Mouse (Mus musculus) intestine, embryonic 16.5 days (tissue): Measurements from ENCODE around the gene Prkca. TPM values are rescaled to one million over a fixed set of nuclear protein-coding genes. Genes with fewer than 3 reads are reported as not detected.

Source experiments
- ATAC-seq: fragments of 200-750 bp; cut with Nextera tagmentation; 2 replicates; pipeline ENCODE4 v1.8.0; 2017; ENCODE audit warnings: moderate TSS enrichment, moderate library complexity
- H3K27ac ChIP-seq: fragments of 300-500 bp; sonication (generic); 2 replicates; pipeline ENCODE4 v1.5.1; 2014; ENCODE audit warnings: mild to moderate bottlenecking, low read length
- H3K27me3 ChIP-seq: fragments of 300-500 bp; sonication (generic); replicated peaks from 2 replicates; pipeline ENCODE4 v1.6.1; 2014; ENCODE audit warnings: low read length, control low read depth, mixed read lengths; ENCODE audit not compliant: control insufficient read depth, insufficient read depth
- H3K36me3 ChIP-seq: fragments of 300-500 bp; sonication (generic); 2 replicates; pipeline ENCODE4 v1.6.1; 2014; ENCODE audit warnings: low read length, control low read depth; ENCODE audit not compliant: control insufficient read depth, insufficient read depth
- H3K4me1 ChIP-seq: fragments of 300-500 bp; sonication (generic); 2 replicates; pipeline ENCODE4 v1.6.1; 2014; ENCODE audit warnings: low read length, control low read depth, mixed read lengths; ENCODE audit not compliant: control insufficient read depth, insufficient read depth
- H3K4me2 ChIP-seq: fragments of 300-500 bp; sonication (generic); 2 replicates; pipeline ENCODE4 v1.6.1; 2014; ENCODE audit warnings: low read depth, low read length, control low read depth
- H3K4me3 ChIP-seq: fragments of 300-500 bp; sonication (generic); 2 replicates; pipeline ENCODE4 v1.5.1; 2014; ENCODE audit warnings: mild to moderate bottlenecking, low read length
- H3K9ac ChIP-seq: fragments of 300-500 bp; sonication (generic); 2 replicates; pipeline ENCODE4 v1.6.1; 2014; ENCODE audit warnings: low read depth, low read length
- H3K9me3 ChIP-seq: fragments of 300-500 bp; sonication (generic); 2 replicates; pipeline ENCODE4 v1.6.1; 2016; ENCODE audit warnings: low read length, control low read depth; ENCODE audit not compliant: control insufficient read depth
- whole genome bisulfite sequencing: fragments of 180-500 bp; shearing (Covaris S2); extraction: QIAGEN DNeasy Blood & Tissue Kit; methylation state at CpG from one replicate; pipeline ENCODE4 v1.1.7; 2014; 5-methylcytosine and 5-hydroxymethylcytosine counted together
- polyA plus RNA-seq: library from polyadenylated mRNA; unstranded; fragments of >200 nt; fragmentation: Nextera tagmentation; extraction: Ambion mirVana; gene quantifications from 2 replicates; pipeline ENCODE4 v1.2.1, GENCODE M21; 2015

Prkca gene
- polyA plus RNA-seq, 1 experiment from 2014 or later: 20.3 TPM

- Histone ChIP-seq H3K4me1 (no peaks in the 10 kb centered on the region), H3K4me2 (no peak overlapping the region), H3K4me3 (no peak overlapping the region), H3K36me3 (no peaks in the 10 kb centered on the region), H3K27ac (no peak overlapping the region), H3K9ac (no peak overlapping the region), H3K9me3 (no peaks in the 10 kb centered on the region), H3K27me3 (no peaks in the 10 kb centered on the region)
- ATAC-seq: no peak
- WGBS: 91% methylated on average over 3 of the region's 3 CpGs
These were observed 266.2 kb downstream of the Prkca start for GRCm38 (mm10) chr11:108077514-108077913.

DNA sequence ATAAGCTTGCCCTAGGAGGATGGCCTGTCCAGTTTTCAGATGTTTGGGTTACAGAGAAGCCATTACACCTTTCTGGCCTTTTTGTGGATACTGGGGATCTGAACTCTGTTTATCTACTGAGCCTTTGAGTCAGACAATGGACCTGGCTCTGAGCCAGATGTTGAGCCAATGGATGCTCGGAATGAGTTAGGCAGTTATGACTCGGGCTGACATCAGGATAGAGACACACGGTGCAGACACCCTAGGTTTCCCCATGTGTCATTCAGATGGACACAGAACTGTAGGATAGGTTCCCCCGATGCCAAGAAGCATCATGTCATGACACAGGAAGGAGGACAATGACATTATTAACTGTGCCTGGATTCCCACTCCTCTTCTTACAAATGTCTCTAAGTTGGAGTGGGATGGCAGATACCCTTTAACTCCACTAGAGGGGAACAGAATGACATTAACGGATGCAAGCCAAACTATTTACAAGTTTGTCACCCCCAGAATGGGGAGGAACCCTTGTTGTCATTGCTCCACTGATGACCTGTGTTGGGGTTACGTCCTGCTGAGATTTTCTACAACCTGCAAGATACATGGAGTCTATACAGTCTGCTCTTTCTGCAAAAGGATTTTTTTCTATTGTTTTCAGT, 271.0 kb downstream of the Prkca start:
- Histone ChIP-seq H3K9me3 (no peaks in the 10 kb centered on the region), H3K4me3 (no peak overlapping the region), H3K27me3 (no peaks in the 10 kb centered on the region), H3K4me1 (no peaks in the 10 kb centered on the region), H3K9ac (no peak overlapping the region), H3K4me2 (no peak overlapping the region), H3K36me3 (no peaks in the 10 kb centered on the region), H3K27ac (no peak overlapping the region)
- WGBS: 71% methylated on average over 6 of the region's 6 CpGs
- ATAC-seq: no peak

GRCm38 (mm10) chr11:108071230-108071629, 272.5 kb downstream of the Prkca start:
- 80% methylated on average over 6 of the region's 6 CpGs for WGBS

DNA sequence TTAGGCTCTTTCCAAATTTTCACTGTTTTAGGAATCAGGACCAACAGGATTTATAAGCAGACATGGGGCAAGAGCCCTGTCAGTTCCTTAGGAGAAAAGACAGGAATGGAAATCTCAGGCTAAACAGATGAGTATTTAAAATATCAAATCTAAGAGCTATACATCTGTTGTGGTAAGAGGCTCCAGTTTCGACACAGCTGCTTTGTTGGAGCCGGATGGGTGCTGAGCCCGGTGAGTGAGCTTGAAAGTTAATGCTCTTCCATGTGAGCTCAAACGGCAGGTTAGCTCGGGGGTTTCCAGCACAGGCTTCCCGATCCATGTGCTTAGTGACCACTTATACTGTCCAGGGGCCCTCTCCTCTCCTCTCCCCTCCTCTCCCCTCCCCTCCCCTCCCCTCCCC, 273.7 kb downstream of the Prkca start:
- H3K4me3 ChIP-seq: no peak overlapping the region
- 60% methylated on average over 6 of the region's 6 CpGs for WGBS
- H3K4me1 ChIP-seq: no peaks in the 10 kb centered on the region
- no peak overlapping the region for H3K27ac ChIP-seq
- H3K4me2 ChIP-seq: no peak overlapping the region
- H3K9me3 ChIP-seq: no peaks in the 10 kb centered on the region
- ATAC-seq: no peak
- H3K27me3 ChIP-seq: no peaks in the 10 kb centered on the region
- H3K9ac ChIP-seq: no peak overlapping the region
- no peaks in the 10 kb centered on the region for H3K36me3 ChIP-seq

More at GRCm38 (mm10) chr11:108071230-108071629, 272.5 kb downstream of the Prkca start:
- H3K27me3 ChIP-seq: no peaks in the 10 kb centered on the region
- ATAC-seq: no peak
- no peaks in the 10 kb centered on the region for H3K36me3 ChIP-seq
- no peak overlapping the region for H3K4me3 ChIP-seq
- no peaks in the 10 kb centered on the region for H3K9me3 ChIP-seq
- H3K4me2 ChIP-seq: no peak overlapping the region
- no peak overlapping the region for H3K9ac ChIP-seq
- H3K4me1 ChIP-seq: no peaks in the 10 kb centered on the region
- H3K27ac ChIP-seq: no peak overlapping the region

DNA sequence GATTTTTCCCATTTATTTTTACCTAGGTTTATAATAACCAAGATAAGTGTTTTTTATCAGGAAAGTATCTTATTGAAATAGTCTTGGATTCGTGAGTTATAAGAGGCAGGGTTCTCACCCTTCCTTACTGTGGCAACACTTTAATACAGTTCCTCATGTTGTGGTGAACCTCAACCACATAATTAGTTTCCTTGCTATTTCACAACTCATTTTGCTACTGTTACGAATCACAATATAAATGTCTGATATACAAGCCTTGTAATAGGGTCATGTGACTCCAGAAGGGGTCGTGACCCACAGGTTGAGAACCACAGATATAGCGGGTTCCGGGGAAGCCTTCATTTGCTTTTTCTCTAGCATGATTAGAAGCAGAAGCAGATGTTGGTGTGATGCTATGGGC, 275.3 kb downstream of the Prkca start:
- 83% methylated on average over 5 of the region's 5 CpGs for WGBS
- no peak overlapping the region for H3K9ac ChIP-seq
- no peaks in the 10 kb centered on the region for H3K27me3 ChIP-seq
- no peaks in the 10 kb centered on the region for H3K4me1 ChIP-seq
- no peak overlapping the region for H3K4me3 ChIP-seq
- no peaks in the 10 kb centered on the region for H3K36me3 ChIP-seq
- no peak overlapping the region for H3K27ac ChIP-seq
- ATAC-seq: no peak
- no peak overlapping the region for H3K4me2 ChIP-seq
- H3K9me3 ChIP-seq: no peaks in the 10 kb centered on the region

DNA sequence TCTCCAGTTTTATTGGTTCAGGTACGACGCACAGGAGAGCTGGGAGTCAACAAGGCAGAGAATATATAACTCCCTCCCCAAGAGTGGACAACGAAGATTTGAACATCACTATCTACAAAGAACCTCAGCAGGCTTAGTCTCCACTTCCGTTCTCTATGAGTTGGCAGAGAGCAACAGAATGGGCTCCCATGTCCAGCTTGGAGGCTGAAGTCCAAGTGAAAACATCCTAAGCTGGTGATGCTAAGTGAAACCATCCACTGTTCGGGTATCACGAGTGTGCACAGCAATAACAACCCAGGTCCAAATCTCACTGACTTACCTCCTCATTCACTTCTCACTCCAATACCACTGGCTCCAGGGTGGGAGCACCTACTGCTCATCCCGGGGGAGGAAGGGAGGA, 276.6 kb downstream of the Prkca start:
- no peak overlapping the region for H3K4me3 ChIP-seq
- no peak overlapping the region for H3K9ac ChIP-seq
- no peaks in the 10 kb centered on the region for H3K36me3 ChIP-seq
- H3K9me3 ChIP-seq: no peaks in the 10 kb centered on the region
- no peak overlapping the region for H3K4me2 ChIP-seq
- H3K27ac ChIP-seq: no peak overlapping the region
- no peaks in the 10 kb centered on the region for H3K4me1 ChIP-seq
- 89% methylated on average over 7 of the region's 7 CpGs for WGBS
- no peak for ATAC-seq
- H3K27me3 ChIP-seq: no peaks in the 10 kb centered on the region

GRCm38 (mm10) chr11:108064401-108064800, 279.3 kb downstream of the Prkca start:
- WGBS: 75% methylated on average over 3 of the region's 3 CpGs

DNA sequence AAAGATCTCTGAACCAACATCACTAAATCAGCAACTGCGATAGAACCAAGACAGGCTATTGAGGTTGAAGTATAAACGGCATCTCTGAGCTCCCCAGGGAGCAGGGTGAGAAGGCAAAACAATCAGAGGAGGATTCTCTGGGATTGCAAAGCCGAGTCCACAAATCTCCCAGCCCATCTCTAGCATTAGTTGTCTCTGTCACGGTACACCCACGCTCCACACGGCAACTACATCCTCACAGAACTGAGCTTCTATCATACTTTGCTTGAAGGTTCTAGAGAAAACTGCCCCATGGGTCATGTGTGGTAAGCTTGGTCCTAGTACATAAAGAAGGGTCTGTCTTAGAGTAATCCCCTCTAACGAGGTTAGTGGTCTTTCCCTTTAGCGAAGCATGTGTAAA, 280.6 kb downstream of the Prkca start:
- Histone ChIP-seq H3K4me1 (no peaks in the 10 kb centered on the region), H3K27me3 (no peaks in the 10 kb centered on the region), H3K9ac (no peak overlapping the region), H3K4me2 (no peak overlapping the region), H3K4me3 (no peak overlapping the region), H3K9me3 (no peaks in the 10 kb centered on the region), H3K36me3 (no peaks in the 10 kb centered on the region), H3K27ac (no peak overlapping the region)
- no peak for ATAC-seq
- WGBS: 65% methylated on average over 8 of the region's 8 CpGs

More at GRCm38 (mm10) chr11:108064401-108064800, 279.3 kb downstream of the Prkca start:
- H3K4me1 ChIP-seq: no peaks in the 10 kb centered on the region
- no peaks in the 10 kb centered on the region for H3K9me3 ChIP-seq
- no peak overlapping the region for H3K4me3 ChIP-seq
- H3K36me3 ChIP-seq: no peaks in the 10 kb centered on the region
- H3K27ac ChIP-seq: no peak overlapping the region
- H3K27me3 ChIP-seq: no peaks in the 10 kb centered on the region
- no peak overlapping the region for H3K9ac ChIP-seq
- no peak for ATAC-seq
- no peak overlapping the region for H3K4me2 ChIP-seq

GRCm38 (mm10) chr11:108061571-108062479, 281.9 kb downstream of the Prkca start:
- no peak for ATAC-seq
- Histone ChIP-seq H3K4me3 (no peak overlapping the region), H3K9me3 (no peaks in the 10 kb centered on the region), H3K27me3 (no peaks in the 10 kb centered on the region), H3K27ac (no peak overlapping the region), H3K4me2 (no peak overlapping the region), H3K9ac (no peak overlapping the region), H3K36me3 (no peaks in the 10 kb centered on the region), H3K4me1 (no peaks in the 10 kb centered on the region)
- WGBS: 87% methylated on average over 17 of the region's 17 CpGs
